21 mouse cellular contexts compared by ENCODE assay signal in genomic region chr17:31448519-31448918, GRCm38 (mm10).
DNase-seq lines count a peak whose midpoint lies in the region; ATAC-seq and TF ChIP-seq lines count a peak whose summit lies in the region.
"Had no signal": no experiment of that assay in that cellular context is flagged by ENCODE, and none has a peak within 500 bp of the region (broad histone marks: within the 10 kb centered on the region; RNA-seq: fewer than 3 reads in every experiment).

No protein-coding gene starts in this region.

- H3K9ac ChIP-seq in forebrain, postnatal 0 days, result no peak overlapping the region
- no peak overlapping the region for H3K9ac ChIP-seq in forebrain, embryonic 13.5 days
- no peak overlapping the region for H3K9ac ChIP-seq in kidney, postnatal 0 days (ENCODE audit: low read depth, low read length)
- H3K9ac ChIP-seq in midbrain, postnatal 0 days (replicated peaks; ENCODE audit: low read length, poor library complexity, severe bottlenecking), result no peak overlapping the region
- no peak overlapping the region for H3K9ac ChIP-seq in midbrain, embryonic 11.5 days (ENCODE audit: low read length)
- H3K9ac ChIP-seq: liver, embryonic 15.5 days; midbrain, embryonic 12.5 days; neural tube, embryonic 15.5 days had no signal

- no peak overlapping the region for H3K4me2 ChIP-seq in forebrain, postnatal 0 days (ENCODE audit: low read depth)
- H3K4me2 ChIP-seq in forebrain, embryonic 13.5 days, result no peak overlapping the region
- no peak overlapping the region for H3K4me2 ChIP-seq in kidney, postnatal 0 days (ENCODE audit: low read length)
- H3K4me2 ChIP-seq in midbrain, postnatal 0 days (ENCODE audit: low read depth, low read length, poor library complexity, severe bottlenecking), result no peak overlapping the region
- H3K4me2 ChIP-seq in midbrain, embryonic 11.5 days, result no peak overlapping the region
- H3K4me2 ChIP-seq: liver, embryonic 15.5 days; midbrain, embryonic 12.5 days; neural tube, embryonic 15.5 days had no signal

- H3K4me1 ChIP-seq in forebrain, postnatal 0 days (ENCODE audit: insufficient read depth), result peaks cover 6% of the 10 kb centered on the region
- H3K4me1 ChIP-seq in forebrain, embryonic 13.5 days, result peaks cover 18% of the 10 kb centered on the region
- H3K4me1 ChIP-seq in kidney, postnatal 0 days (replicated peaks; ENCODE audit: insufficient read depth, low read length), result peaks cover 6% of the 10 kb centered on the region; the same call in 1 of the 2 replicates
- H3K4me1 ChIP-seq in midbrain, postnatal 0 days (ENCODE audit: insufficient read depth, low read length), result peaks cover 2% of the 10 kb centered on the region; the same call in 1 of the 2 replicates
- peaks cover 7% of the 10 kb centered on the region for H3K4me1 ChIP-seq in midbrain, embryonic 11.5 days (ENCODE audit: control insufficient read depth, insufficient read depth, low read length)
- peaks cover 42% of the 10 kb centered on the region for H3K4me1 ChIP-seq in cerebellum, adult 2 months (ENCODE audit: control insufficient read depth, insufficient read depth, low read length)

- WGBS in forebrain, postnatal 0 days, result 70% methylated on average over 1 of the region's 1 CpGs
- whole genome bisulfite sequencing in forebrain, embryonic 13.5 days, result 83% methylated on average over 1 of the region's 1 CpGs
- 92% methylated on average over 1 of the region's 1 CpGs for WGBS in kidney, postnatal 0 days
- WGBS in midbrain, postnatal 0 days, result 76% methylated on average over 1 of the region's 1 CpGs
- 71% methylated on average over 1 of the region's 1 CpGs for WGBS in midbrain, embryonic 11.5 days
- WGBS in cerebellum, adult 2 months, result 83% methylated on average over 1 of the region's 1 CpGs

- H3K9me3 ChIP-seq in forebrain, postnatal 0 days (ENCODE audit: low read length), result no peaks in the 10 kb centered on the region
- H3K9me3 ChIP-seq in forebrain, embryonic 13.5 days (replicated peaks), result no peaks in the 10 kb centered on the region
- no peaks in the 10 kb centered on the region for H3K9me3 ChIP-seq in kidney, postnatal 0 days (replicated peaks; ENCODE audit: low read length)
- H3K9me3 ChIP-seq in midbrain, postnatal 0 days (ENCODE audit: low read length), result no peaks in the 10 kb centered on the region
- no peaks in the 10 kb centered on the region for H3K9me3 ChIP-seq in midbrain, embryonic 11.5 days (ENCODE audit: control insufficient read depth, low read length)
- H3K9me3 ChIP-seq: liver, embryonic 15.5 days; midbrain, embryonic 12.5 days; neural tube, embryonic 15.5 days had no signal

- no peak overlapping the region for H3K4me3 ChIP-seq in forebrain, postnatal 0 days (ENCODE audit: low read depth, low read length)
- no peak overlapping the region for H3K4me3 ChIP-seq in forebrain, embryonic 13.5 days
- no peak overlapping the region for H3K4me3 ChIP-seq in kidney, postnatal 0 days (replicated peaks; ENCODE audit: low read depth, low read length)
- no peak overlapping the region for H3K4me3 ChIP-seq in midbrain, postnatal 0 days (ENCODE audit: low read depth, low read length)
- no peak overlapping the region for H3K4me3 ChIP-seq in midbrain, embryonic 11.5 days (ENCODE audit: low read depth, low read length)
- no peak overlapping the region for H3K4me3 ChIP-seq in cerebellum, adult 2 months (replicated peaks; ENCODE audit: insufficient read depth, low read depth, low read length)
- H3K4me3 ChIP-seq: liver, embryonic 15.5 days; midbrain, embryonic 12.5 days; neural tube, embryonic 15.5 days had no signal

- H3K27me3 ChIP-seq in forebrain, postnatal 0 days (ENCODE audit: insufficient read depth, low read length), result no peaks in the 10 kb centered on the region
- no peaks in the 10 kb centered on the region for H3K27me3 ChIP-seq in forebrain, embryonic 13.5 days
- no peaks in the 10 kb centered on the region for H3K27me3 ChIP-seq in kidney, postnatal 0 days (ENCODE audit: insufficient read depth, low read length)
- no peaks in the 10 kb centered on the region for H3K27me3 ChIP-seq in midbrain, postnatal 0 days (ENCODE audit: insufficient read depth, low read length)
- H3K27me3 ChIP-seq in midbrain, embryonic 11.5 days (ENCODE audit: control insufficient read depth, insufficient read depth, low read length), result no peaks in the 10 kb centered on the region
- no peaks in the 10 kb centered on the region for H3K27me3 ChIP-seq in splenic B cell, adult 2 months (ENCODE audit: control insufficient read depth, insufficient read depth, low read length, poor library complexity, severe bottlenecking)
- no peaks in the 10 kb centered on the region for H3K27me3 ChIP-seq in cerebellum, adult 2 months (ENCODE audit: control insufficient read depth, insufficient read depth, low read length)
- H3K27me3 ChIP-seq: liver, embryonic 15.5 days; midbrain, embryonic 12.5 days; neural tube, embryonic 15.5 days; Patski had no signal

- no peak for TF ChIP-seq POLR2A in cerebellum, adult 2 months (IDR thresholded peaks at IDR 0.05; ENCODE audit: borderline replicate concordance, insufficient read depth, low read length)

- TF ChIP-seq CTCF in forebrain, postnatal 0 days (IDR thresholded peaks at IDR 0.05; ENCODE audit: low read depth), result peak; percentile 58
- peak; percentile 54; the same call in 1 of the 2 replicates for TF ChIP-seq CTCF in kidney, postnatal 0 days (IDR thresholded peaks at IDR 0.05; ENCODE audit: low read depth)
- peak; percentile 68 for TF ChIP-seq CTCF in midbrain, postnatal 0 days (IDR thresholded peaks at IDR 0.05)
- no peak for TF ChIP-seq CTCF in cerebellum, adult 2 months (IDR thresholded peaks at IDR 0.05; ENCODE audit: borderline replicate concordance, insufficient read depth, low read depth, low read length)

- ATAC-seq in forebrain, postnatal 0 days, result no peak
- ATAC-seq in forebrain, embryonic 13.5 days, result no peak
- ATAC-seq in kidney, postnatal 0 days (replicated peaks; ENCODE audit: low FRiP score, low read depth), result no peak
- ATAC-seq in midbrain, postnatal 0 days (ENCODE audit: low FRiP score), result no peak
- no peak for ATAC-seq in midbrain, embryonic 11.5 days (ENCODE audit: low FRiP score)
- ATAC-seq: activated CD4-positive, CD25-positive, alpha-beta regulatory T cell, adult 4 months; forebrain, embryonic 16.5 days; Patski had no signal

- no peak overlapping the region for H3K27ac ChIP-seq in forebrain, postnatal 0 days (ENCODE audit: low read depth, low read length)
- no peak overlapping the region for H3K27ac ChIP-seq in forebrain, embryonic 13.5 days
- no peak overlapping the region for H3K27ac ChIP-seq in kidney, postnatal 0 days
- H3K27ac ChIP-seq in midbrain, postnatal 0 days (ENCODE audit: low read depth, low read length), result no peak overlapping the region
- no peak overlapping the region for H3K27ac ChIP-seq in midbrain, embryonic 11.5 days (ENCODE audit: low read depth, low read length)
- no peak overlapping the region for H3K27ac ChIP-seq in cerebellum, adult 2 months (ENCODE audit: insufficient read depth, low read length)
- H3K27ac ChIP-seq: liver, embryonic 15.5 days; macrophage; midbrain, embryonic 12.5 days; neural tube, embryonic 15.5 days had no signal

- peak; percentile 45 for DNase-seq in forebrain, postnatal 0 days
- no peak for DNase-seq in kidney, postnatal 0 days (ENCODE audit: low spot score)
- no peak for DNase-seq in kidney, adult 8-10 months
- DNase-seq in midbrain, postnatal 0 days (ENCODE audit: low spot score), result no peak
- no peak for DNase-seq in midbrain, embryonic 11.5 days (ENCODE audit: low spot score, missing footprints)
- DNase-seq in splenic B cell, adult 2 months (ENCODE audit: low read depth, low spot score), result peak; percentile 27
- DNase-seq in cerebellum, adult 2 months, result no peak
- DNase-seq: adrenal gland, postnatal 10 days; cerebellum, adult 9-11 months; heart, adult 11 months; kidney, adult 9 months; kidney, postnatal 36 days; right cerebral cortex, postnatal 14 days had no signal

- peaks cover 44% of the 10 kb centered on the region for H3K36me3 ChIP-seq in forebrain, postnatal 0 days (ENCODE audit: insufficient read depth)
- peaks cover 48% of the 10 kb centered on the region for H3K36me3 ChIP-seq in forebrain, embryonic 13.5 days (ENCODE audit: poor library complexity, severe bottlenecking)
- no peaks in the 10 kb centered on the region; the same call in 1 of the 2 replicates for H3K36me3 ChIP-seq in kidney, postnatal 0 days (ENCODE audit: insufficient read depth, low read length)
- peaks cover 16% of the 10 kb centered on the region for H3K36me3 ChIP-seq in midbrain, postnatal 0 days (ENCODE audit: insufficient read depth, low read length)
- no peaks in the 10 kb centered on the region for H3K36me3 ChIP-seq in midbrain, embryonic 11.5 days (ENCODE audit: control insufficient read depth, insufficient read depth, low read length)
- H3K36me3 ChIP-seq in splenic B cell, adult 2 months (ENCODE audit: control insufficient read depth, insufficient read depth, low read length, poor library complexity, severe bottlenecking), result no peaks in the 10 kb centered on the region
- H3K36me3 ChIP-seq: liver, embryonic 15.5 days had no signal

Comparison
In these comparisons a context has a peak if more than half of its experiments do, and no peak if none do; other contexts are left out.
1. DNase-seq: peak in forebrain, postnatal 0 days (single experiment) and splenic B cell, adult 2 months (single experiment); none in kidney, postnatal 0 days (single experiment), kidney, adult 8-10 months (0 of 2), midbrain, postnatal 0 days (single experiment), midbrain, embryonic 11.5 days (single experiment) and cerebellum, adult 2 months (0 of 2).